Mouse (Mus musculus): Measurements from ENCODE around the gene Actl6b.

- TF ChIP-seq CTCF (IDR thresholded peaks at IDR 0.05; ENCODE audit: low read depth) (no peak), EP300 (IDR thresholded peaks at IDR 0.05; ENCODE audit: low read depth) (no peak)
Observed at GRCm38 (mm10) chr5:137568223-137568798, 15.0 kb downstream of the Actl6b start.

All from liver, embryonic 14.5 days (tissue).